Mouse (Mus musculus) myocyte (in vitro differentiated cells): ENCODE measurements around the gene Trmt5. TPM values are rescaled to one million over a fixed set of nuclear protein-coding genes. Genes with fewer than 3 reads are reported as not detected.

Experiments
- H3K27me3 ChIP-seq: one replicate; pipeline ENCODE4 v1.6.1; 2011; ENCODE audit not compliant: control insufficient read depth, insufficient read depth, insufficient read length
- H3K36me3 ChIP-seq: one replicate; pipeline ENCODE4 v1.6.1; 2011; ENCODE audit not compliant: control insufficient read depth, insufficient read depth
- H3K4me2 ChIP-seq: one replicate; pipeline ENCODE4 v1.6.1; 2011; ENCODE audit warnings: low read depth, control low read depth
- H3K4me3 ChIP-seq: one replicate; pipeline ENCODE4 v1.5.1; 2011; ENCODE audit warnings: mild to moderate bottlenecking, control low read depth, moderate library complexity
- H3K79me2 ChIP-seq: one replicate; pipeline ENCODE4 v1.6.1; 2011; ENCODE audit not compliant: control insufficient read depth, insufficient read depth
- H3ac ChIP-seq: one replicate; pipeline ENCODE4 v1.6.1; 2011; ENCODE audit not compliant: control insufficient read depth, insufficient read length
- CEBPB ChIP-seq: IDR thresholded peaks from 2 replicates; pipeline ENCODE4 v1.6.1; 2011; ENCODE audit warnings: mild to moderate bottlenecking, moderate library complexity; ENCODE audit not compliant: poor library complexity, insufficient read depth, severe bottlenecking
- E2F4 ChIP-seq: IDR thresholded peaks from one replicate; pipeline ENCODE4 v1.6.1; 2011; ENCODE audit warnings: mild to moderate bottlenecking, control low read depth, moderate library complexity; ENCODE audit not compliant: insufficient read depth
- MAX ChIP-seq: IDR thresholded peaks from one replicate; pipeline ENCODE4 v1.6.1; 2011; ENCODE audit warnings: low read depth, mild to moderate bottlenecking, control low read depth
- MYOD1 ChIP-seq, 3 experiments: IDR thresholded peaks; one replicate each; pipeline ENCODE4 v1.6.1; 2011; ENCODE audit warnings: control low read depth in 2 of 3, low read depth in 2 of 3, mild to moderate bottlenecking in 2 of 3, moderate library complexity in 1 of 3; ENCODE audit not compliant: insufficient read length in 2 of 3, control insufficient read depth in 1 of 3
- MYOG ChIP-seq, 3 experiments: IDR thresholded peaks; one replicate each; pipeline ENCODE4 v1.6.1; 2011; ENCODE audit warnings: control low read depth in 2 of 3, low read depth in 2 of 3, mild to moderate bottlenecking in 2 of 3; ENCODE audit not compliant: insufficient read length in 2 of 3, control insufficient read depth in 1 of 3, insufficient read depth in 1 of 3
- POLR2A ChIP-seq: IDR thresholded peaks from one replicate; pipeline ENCODE4 v1.6.1; 2011; ENCODE audit warnings: low read depth, mild to moderate bottlenecking, control low read depth, moderate library complexity; ENCODE audit not compliant: insufficient read length
- POLR2AphosphoS2 ChIP-seq: IDR thresholded peaks from one replicate; pipeline ENCODE4 v1.6.1; 2011; ENCODE audit warnings: low read depth, control low read depth; ENCODE audit not compliant: insufficient read length
- REST ChIP-seq: IDR thresholded peaks from one replicate; pipeline ENCODE4 v1.6.1; 2011; ENCODE audit warnings: mild to moderate bottlenecking, control low read depth, moderate library complexity; ENCODE audit not compliant: insufficient read depth, insufficient read length
- SRF ChIP-seq: IDR thresholded peaks from one replicate; pipeline ENCODE4 v1.6.1; 2011; ENCODE audit warnings: low read depth; ENCODE audit not compliant: control insufficient read depth, insufficient read length
- TCF12 ChIP-seq: IDR thresholded peaks from one replicate; pipeline ENCODE4 v1.6.1; 2011; ENCODE audit warnings: mild to moderate bottlenecking, control low read depth; ENCODE audit not compliant: poor library complexity, insufficient read depth, severe bottlenecking
- TCF3 ChIP-seq: IDR thresholded peaks from one replicate; pipeline ENCODE4 v1.6.1; 2011; ENCODE audit warnings: low read depth, control low read depth; ENCODE audit not compliant: insufficient read length
- USF1 ChIP-seq: IDR thresholded peaks from one replicate; pipeline ENCODE4 v1.6.1; 2011; ENCODE audit warnings: low read depth, mild to moderate bottlenecking, control low read depth, moderate library complexity
- polyA plus RNA-seq: library from polyadenylated mRNA; unstranded; fragments of >200 nt; fragmentation: generic; extraction: Trizol; gene quantifications from one replicate; pipeline ENCODE4 v1.2.1, GENCODE M21; 2012; ENCODE audit warnings: missing spikeins

The Trmt5 gene
- polyA plus RNA-seq: 8.0 TPM

DNA sequence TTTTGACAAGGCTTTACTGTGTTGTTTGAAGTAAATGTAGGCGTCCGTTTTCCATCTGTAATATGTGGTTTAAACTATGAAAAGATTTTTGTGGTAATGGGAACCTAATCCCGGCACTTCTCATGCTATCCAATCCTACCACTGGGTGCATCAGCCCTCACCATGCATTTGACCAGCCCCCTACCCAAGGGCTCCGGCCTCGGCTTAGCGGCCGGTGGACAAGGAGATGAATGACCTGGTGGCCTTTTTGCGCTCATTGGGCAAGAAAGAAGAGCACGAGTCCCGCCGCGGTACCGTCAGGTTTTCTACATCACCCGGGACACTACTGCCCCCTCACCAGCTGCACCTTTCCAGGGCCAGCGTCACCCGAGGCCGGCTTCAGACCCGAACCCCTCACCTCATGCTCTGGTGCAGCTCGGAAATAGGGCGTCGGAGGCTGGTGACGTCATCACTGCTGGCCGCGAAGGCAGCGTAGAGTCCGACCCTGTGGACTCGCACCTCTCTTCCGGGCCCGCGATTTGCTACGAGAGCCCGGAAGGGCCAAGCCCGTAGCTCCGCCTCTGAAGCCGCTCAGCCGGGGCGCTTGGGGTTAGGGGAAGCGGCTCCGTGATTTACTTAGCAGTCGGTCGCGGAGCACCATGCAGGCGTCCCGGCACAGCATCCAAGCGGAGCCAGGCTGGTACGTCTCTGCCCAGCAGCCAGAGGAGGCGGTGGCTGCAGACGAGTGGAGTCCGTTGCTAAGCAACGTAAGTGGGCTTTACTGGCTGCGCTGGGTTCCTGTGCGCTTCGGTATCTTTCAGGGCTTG, at the start of gene Trmt5, which contains the start of gene Slc38a6:
Gene Trmt5 (minus strand): TSS at position 424 of the 806 bp plus-strand sequence.
Gene Slc38a6 (plus strand): TSS at position 493 of the 806 bp plus-strand sequence.
- peaks cover 18% of the 10 kb centered on the region for H3K36me3 ChIP-seq
- peak within 1 kb of the TSS; percentile 98 for H3K4me3 ChIP-seq
- H3ac ChIP-seq: peak within 1 kb of the TSS; percentile 58
- peak within 1 kb of the TSS; percentile 95 for H3K4me2 ChIP-seq
- no peaks in the 10 kb centered on the region for H3K27me3 ChIP-seq
- peak; percentile 84 for TF ChIP-seq SRF
- peak; percentile 75 for TF ChIP-seq POLR2A
- no peak for TF ChIP-seq USF1
- peak in 2 of 3 experiments; percentile 11 to 17 for TF ChIP-seq MYOD1 (IDR thresholded peaks at IDR 0.05; ENCODE audit: control insufficient read depth in 1 of 3, insufficient read length in 2 of 3, low read depth in 2 of 3)
- TF ChIP-seq MYOG (IDR thresholded peaks at IDR 0.05; ENCODE audit: control insufficient read depth in 1 of 3, insufficient read depth in 1 of 3, insufficient read length in 2 of 3, low read depth in 2 of 3): peak in 1 of 3 experiments; percentile 31
- no peak for TF ChIP-seq CEBPB
- peak; percentile 76 for TF ChIP-seq POLR2AphosphoS2
- peaks cover 62% of the 10 kb centered on the region for H3K79me2 ChIP-seq

DNA sequence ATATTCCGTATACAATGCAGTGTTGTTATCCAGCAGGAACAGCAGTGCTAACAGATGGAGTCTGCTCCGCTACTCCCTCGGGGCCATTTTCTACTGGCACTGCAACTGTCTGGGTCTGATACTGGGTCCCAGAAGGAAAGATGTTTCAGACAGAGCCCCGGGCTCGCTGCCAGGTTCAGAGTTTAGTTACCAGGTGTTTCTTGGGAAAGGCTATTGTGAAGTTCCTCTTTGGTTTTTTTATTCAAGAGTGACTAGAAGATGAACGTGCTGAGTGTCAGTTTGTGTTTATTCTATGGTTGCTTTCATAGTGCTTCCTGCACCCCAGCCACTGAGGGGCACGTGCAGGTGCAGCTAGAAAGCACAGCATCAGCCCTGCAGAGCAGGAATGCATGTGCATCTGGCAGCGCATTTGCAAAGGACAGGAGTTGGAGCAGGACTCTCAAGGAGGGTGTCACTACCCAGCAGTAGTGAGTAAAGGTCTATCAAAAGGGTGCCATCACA, 47.6 kb upstream of the Trmt5 start:
- Histone ChIP-seq H3K4me3 (no peak overlapping the region), H3K79me2 (no peaks in the 10 kb centered on the region), H3K36me3 (peaks cover 23% of the 10 kb centered on the region), H3K27me3 (no peaks in the 10 kb centered on the region), H3ac (no peak overlapping the region), H3K4me2 (no peak overlapping the region)
- TF ChIP-seq MAX: no peak
- TF ChIP-seq E2F4: no peak
- TF ChIP-seq MYOD1 (IDR thresholded peaks at IDR 0.05; ENCODE audit: control insufficient read depth in 1 of 3, insufficient read length in 2 of 3, low read depth in 2 of 3): no peak
- TF ChIP-seq TCF12: no peak

DNA sequence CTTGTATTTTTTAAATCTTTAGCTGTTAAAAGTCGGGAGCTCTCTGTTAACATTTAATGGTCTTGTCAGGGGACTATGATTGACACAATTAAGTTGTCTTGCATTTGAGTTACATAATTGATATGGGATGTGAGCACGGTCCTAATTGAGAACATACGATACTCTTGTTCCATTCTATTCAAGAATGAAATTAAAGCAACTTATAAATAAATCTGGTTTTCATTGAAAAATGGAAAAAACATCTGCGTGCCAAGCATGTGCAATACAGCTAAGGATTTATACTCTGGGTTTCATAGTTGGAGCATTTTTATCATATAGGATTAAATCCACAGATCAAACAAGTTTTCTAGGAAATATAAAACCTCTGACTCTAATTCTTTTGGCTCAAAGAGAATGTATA, 46.2 kb upstream of the Trmt5 start:
- H3K27me3 ChIP-seq: no peaks in the 10 kb centered on the region
- H3K4me2 ChIP-seq: no peak overlapping the region
- H3K4me3 ChIP-seq: no peak overlapping the region
- TF ChIP-seq TCF3: no peak
- TF ChIP-seq MYOG (IDR thresholded peaks at IDR 0.05; ENCODE audit: control insufficient read depth in 1 of 3, insufficient read depth in 1 of 3, insufficient read length in 2 of 3, low read depth in 2 of 3): no peak
- H3K36me3 ChIP-seq: peaks cover 11% of the 10 kb centered on the region
- H3K79me2 ChIP-seq: no peaks in the 10 kb centered on the region
- no peak overlapping the region for H3ac ChIP-seq

DNA sequence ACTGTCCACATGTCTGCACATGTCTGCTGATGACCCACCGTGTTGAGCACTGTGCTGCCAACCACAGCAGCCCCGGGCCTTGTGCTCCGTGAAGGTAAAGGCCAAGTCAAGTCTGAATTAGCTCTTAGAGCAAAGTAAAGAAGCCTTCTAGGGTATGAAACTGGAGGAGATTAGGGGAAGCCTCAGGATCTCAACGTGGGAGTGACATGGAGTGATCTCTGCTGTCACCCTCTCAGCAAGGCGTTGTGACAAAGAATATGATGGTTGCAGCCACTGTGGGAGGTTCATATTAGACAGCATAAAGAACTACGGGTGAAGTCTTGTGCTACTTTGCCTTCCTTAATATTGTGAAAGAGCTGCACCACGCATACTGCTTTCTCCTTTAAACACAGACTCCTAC, 43.7 kb upstream of the Trmt5 start:
- no peak overlapping the region for H3K4me2 ChIP-seq
- no peaks in the 10 kb centered on the region for H3K27me3 ChIP-seq
- peaks cover 5% of the 10 kb centered on the region for H3K36me3 ChIP-seq
- TF ChIP-seq MAX: no peak
- no peak for TF ChIP-seq CEBPB
- no peak for TF ChIP-seq POLR2AphosphoS2
- TF ChIP-seq MYOG (IDR thresholded peaks at IDR 0.05; ENCODE audit: control insufficient read depth in 1 of 3, insufficient read depth in 1 of 3, insufficient read length in 2 of 3, low read depth in 2 of 3): no peak
- TF ChIP-seq POLR2A: no peak
- TF ChIP-seq REST: no peak
- no peak for TF ChIP-seq TCF3
- TF ChIP-seq SRF: no peak
- TF ChIP-seq TCF12: no peak
- no peak for TF ChIP-seq USF1
- no peak for TF ChIP-seq MYOD1 (IDR thresholded peaks at IDR 0.05; ENCODE audit: control insufficient read depth in 1 of 3, insufficient read length in 2 of 3, low read depth in 2 of 3)
- no peak for TF ChIP-seq E2F4
- no peaks in the 10 kb centered on the region for H3K79me2 ChIP-seq
- H3ac ChIP-seq: no peak overlapping the region
- H3K4me3 ChIP-seq: no peak overlapping the region

- H3K27me3 ChIP-seq: no peaks in the 10 kb centered on the region
- TF ChIP-seq USF1 (no peak), CEBPB (no peak), E2F4 (no peak), TCF3 (no peak), TCF12 (no peak), MYOD1 (IDR thresholded peaks at IDR 0.05; ENCODE audit: control insufficient read depth in 1 of 3, insufficient read length in 2 of 3, low read depth in 2 of 3) (no peak)
- H3K79me2 ChIP-seq: no peaks in the 10 kb centered on the region
- no peak overlapping the region for H3K4me3 ChIP-seq
- no peak overlapping the region for H3ac ChIP-seq
- peaks cover 2% of the 10 kb centered on the region for H3K36me3 ChIP-seq
- H3K4me2 ChIP-seq: no peak overlapping the region
Measured at GRCm38 (mm10) chr12:73328448-73329167, 42.1 kb upstream of the Trmt5 start.
